In genomic region chr15:89073993-89074603, GRCm38 (mm10) we compare ENCODE assay signal across 9 mouse cellular contexts. TPM values are rescaled to one million over a fixed set of nuclear protein-coding genes. Genes with fewer than 3 reads are reported as not detected.
DNase-seq lines count a peak whose midpoint lies in the region; ATAC-seq and TF ChIP-seq lines count a peak whose summit lies in the region.
"Had no signal": no experiment of that assay in that cellular context is flagged by ENCODE, and none has a peak within 500 bp of the region (broad histone marks: within the 10 kb centered on the region; RNA-seq: fewer than 3 reads in every experiment).

No protein-coding gene starts in this region.

- no peak for TF ChIP-seq CTCF in lung, adult 2 months (IDR thresholded peaks at IDR 0.05; ENCODE audit: insufficient read depth, low read length)
- TF ChIP-seq CTCF in cerebellum, adult 2 months (IDR thresholded peaks at IDR 0.05; ENCODE audit: borderline replicate concordance, insufficient read depth, low read depth, low read length), result no peak

- peaks cover 19% of the 10 kb centered on the region for H3K27me3 ChIP-seq in heart, embryonic 13.5 days (replicated peaks)
- H3K27me3 ChIP-seq in limb, embryonic 15.5 days, result peaks cover 9% of the 10 kb centered on the region
- H3K27me3 ChIP-seq in cerebellum, adult 2 months (ENCODE audit: control insufficient read depth, insufficient read depth, low read length), result no peaks in the 10 kb centered on the region

- 0 out of 2 replicates have a peak overlapping the region, but pooled peaks have one; percentile 90 for H3K4me3 ChIP-seq in brown adipose tissue, adult 24 weeks (ENCODE audit: insufficient read depth, low read depth, low read length)
- no peak overlapping the region for H3K4me3 ChIP-seq in heart, embryonic 13.5 days
- H3K4me3 ChIP-seq in limb, embryonic 15.5 days, result no peak overlapping the region
- no peak overlapping the region for H3K4me3 ChIP-seq in lung, adult 2 months (replicated peaks; ENCODE audit: extremely low read depth, low read depth, low read length)
- H3K4me3 ChIP-seq in cerebellum, adult 2 months (replicated peaks; ENCODE audit: insufficient read depth, low read depth, low read length), result no peak overlapping the region

- peaks cover 19% of the 10 kb centered on the region for H3K4me1 ChIP-seq in brown adipose tissue, adult 24 weeks (ENCODE audit: control insufficient read depth, insufficient read depth, insufficient read length, low read length)
- peaks cover 60% of the 10 kb centered on the region for H3K4me1 ChIP-seq in heart, embryonic 13.5 days
- peaks cover 41% of the 10 kb centered on the region for H3K4me1 ChIP-seq in limb, embryonic 15.5 days
- H3K4me1 ChIP-seq in lung, adult 2 months (ENCODE audit: control insufficient read depth, insufficient read depth, low read length), result peaks cover 14% of the 10 kb centered on the region; the same call in 1 of the 2 replicates
- peaks cover 30% of the 10 kb centered on the region for H3K4me1 ChIP-seq in cerebellum, adult 2 months (ENCODE audit: control insufficient read depth, insufficient read depth, low read length)

- H3K9me3 ChIP-seq in heart, embryonic 13.5 days, result no peaks in the 10 kb centered on the region
- H3K9me3 ChIP-seq in limb, embryonic 15.5 days, result no peaks in the 10 kb centered on the region

- H3K9ac ChIP-seq in heart, embryonic 13.5 days, result peak overlapping the region; percentile 57
- no peak overlapping the region for H3K9ac ChIP-seq in limb, embryonic 15.5 days

- no peak for ATAC-seq in heart, embryonic 13.5 days (ENCODE audit: extremely low read depth, insufficient number of reproducible peaks, low FRiP score, low TSS enrichment)
- no peak for ATAC-seq in limb, embryonic 15.5 days (ENCODE audit: insufficient number of reproducible peaks, low FRiP score, low TSS enrichment, low read depth)
- no peak for ATAC-seq in megakaryocyte-erythroid progenitor cell, adult 5-6 weeks (replicated peaks; ENCODE audit: low FRiP score, low TSS enrichment, poor library complexity, severe bottlenecking)

- DNase-seq in layer of hippocampus, adult 9-11 months, result peak; percentile 57
- no peak for DNase-seq in layer of hippocampus, postnatal 10 days (ENCODE audit: low spot score in 2 of 2)
- no peak for DNase-seq in lung, adult 2 months
- DNase-seq in cerebellum, adult 2 months, result no peak
- DNase-seq: kidney, adult 18-20 months had no signal

- no peaks in the 10 kb centered on the region for H3K36me3 ChIP-seq in heart, embryonic 13.5 days
- H3K36me3 ChIP-seq in limb, embryonic 15.5 days, result no peaks in the 10 kb centered on the region

- TF ChIP-seq POLR2A in lung, adult 2 months (IDR thresholded peaks at IDR 0.05; ENCODE audit: borderline replicate concordance, extremely low read depth, low read depth, low read length), result no peak
- TF ChIP-seq POLR2A in cerebellum, adult 2 months (IDR thresholded peaks at IDR 0.05; ENCODE audit: borderline replicate concordance, insufficient read depth, low read length), result no peak

- H3K27ac ChIP-seq in brown adipose tissue, adult 24 weeks (replicated peaks; ENCODE audit: low read depth, low read length), result no peak overlapping the region
- peak overlapping the region; percentile 96 for H3K27ac ChIP-seq in heart, embryonic 13.5 days (replicated peaks)
- no peak overlapping the region for H3K27ac ChIP-seq in limb, embryonic 15.5 days
- no peak overlapping the region for H3K27ac ChIP-seq in cerebellum, adult 2 months (ENCODE audit: insufficient read depth, low read length)

- H3K4me2 ChIP-seq in heart, embryonic 13.5 days, result peak overlapping the region; percentile 91
- H3K4me2 ChIP-seq in limb, embryonic 15.5 days, result peak overlapping the region; percentile 88; the same call in 1 of the 2 replicates

- 34% methylated on average over 10 of the region's 10 CpGs for WGBS in heart, embryonic 13.5 days
- WGBS in limb, embryonic 15.5 days, result 58% methylated on average over 10 of the region's 10 CpGs
- 66% methylated on average over 10 of the region's 10 CpGs for WGBS in lung, adult 2 months
- WGBS in cerebellum, adult 2 months, result 46% methylated on average over 10 of the region's 10 CpGs

RNA-seq across cellular contexts. Expression of gene Trabd, which starts 0.8 kb away (rescaled TPM):
- 10 to 100 TPM; 22.7 to 26.2 TPM for total RNA-seq in layer of hippocampus, postnatal 10 days (2021)
- 20.4 and 23.3 TPM in 2 replicates for polyA plus RNA-seq in brown adipose tissue, adult 24 weeks (2012; ENCODE audit: insufficient read depth, insufficient read length, missing spikeins)
- 52.4 and 52.7 TPM in 2 replicates for polyA plus RNA-seq in heart, embryonic 13.5 days (2015; fragmentation: Nextera tagmentation; extraction: Ambion mirVana)
- polyA plus RNA-seq in limb, embryonic 15.5 days (2015; fragmentation: Nextera tagmentation; extraction: Ambion mirVana), result 56.6 and 56.9 TPM in 2 replicates
- 49.3 and 64.3 TPM in 2 replicates for polyA plus RNA-seq in lung, adult 2 months (2012; rRNA removed)
- 15.8 and 26.3 TPM in 2 replicates for total RNA-seq in megakaryocyte-erythroid progenitor cell, adult 5-6 weeks (2014; fragmentation: Nextera tagmentation)
- 11.9 and 17.5 TPM in 2 replicates for total RNA-seq in megakaryocyte-erythroid progenitor cell, adult 5-6 weeks (2017)
- 52.5 and 56.4 TPM in 2 replicates for polyA plus RNA-seq in cerebellum, adult 2 months (2012; rRNA removed)

RNA-seq across cellular contexts. Expression of gene Panx2, which starts 14.6 kb away (rescaled TPM):
- 100 to 1,000 TPM; 119 to 121 TPM for total RNA-seq in layer of hippocampus, postnatal 10 days (2021)
- polyA plus RNA-seq in brown adipose tissue, adult 24 weeks (2012; ENCODE audit: insufficient read depth, insufficient read length, missing spikeins), result not detected in 2 replicates
- polyA plus RNA-seq in heart, embryonic 13.5 days (2015; fragmentation: Nextera tagmentation; extraction: Ambion mirVana), result 1.6 and 2.1 TPM in 2 replicates
- polyA plus RNA-seq in limb, embryonic 15.5 days (2015; fragmentation: Nextera tagmentation; extraction: Ambion mirVana), result 0.31 and 0.34 TPM in 2 replicates
- 0.28 and 0.36 TPM in 2 replicates for polyA plus RNA-seq in lung, adult 2 months (2012; rRNA removed)
- not detected in 2 replicates for total RNA-seq in megakaryocyte-erythroid progenitor cell, adult 5-6 weeks (2014; fragmentation: Nextera tagmentation)
- not detected in 2 replicates for total RNA-seq in megakaryocyte-erythroid progenitor cell, adult 5-6 weeks (2017)
- polyA plus RNA-seq in cerebellum, adult 2 months (2012; rRNA removed), result 134 and 155 TPM in 2 replicates

RNA-seq across cellular contexts. Expression of gene Selenoo, which starts 14.8 kb away (rescaled TPM):
- total RNA-seq in layer of hippocampus, postnatal 10 days (2021), result 10 to 100 TPM; 21.4 to 21.5 TPM
- polyA plus RNA-seq in brown adipose tissue, adult 24 weeks (2012; ENCODE audit: insufficient read depth, insufficient read length, missing spikeins), result 26.1 and 34.7 TPM in 2 replicates
- 10.8 and 11.6 TPM in 2 replicates for polyA plus RNA-seq in heart, embryonic 13.5 days (2015; fragmentation: Nextera tagmentation; extraction: Ambion mirVana)
- polyA plus RNA-seq in limb, embryonic 15.5 days (2015; fragmentation: Nextera tagmentation; extraction: Ambion mirVana), result 14.4 and 16.9 TPM in 2 replicates
- 37.1 and 42.8 TPM in 2 replicates for polyA plus RNA-seq in lung, adult 2 months (2012; rRNA removed)
- total RNA-seq in megakaryocyte-erythroid progenitor cell, adult 5-6 weeks (2014; fragmentation: Nextera tagmentation), result 15.3 and 20.8 TPM in 2 replicates
- 16.6 and 18.5 TPM in 2 replicates for total RNA-seq in megakaryocyte-erythroid progenitor cell, adult 5-6 weeks (2017)
- 58.1 and 65.6 TPM in 2 replicates for polyA plus RNA-seq in cerebellum, adult 2 months (2012; rRNA removed)

RNA-seq across cellular contexts. Expression of gene Tubgcp6, which starts 48.8 kb away (rescaled TPM):
- 10 to 100 TPM; 26.5 to 30.0 TPM for total RNA-seq in layer of hippocampus, postnatal 10 days (2021)
- 3.9 and 6.1 TPM in 2 replicates for polyA plus RNA-seq in brown adipose tissue, adult 24 weeks (2012; ENCODE audit: insufficient read depth, insufficient read length, missing spikeins)
- polyA plus RNA-seq in heart, embryonic 13.5 days (2015; fragmentation: Nextera tagmentation; extraction: Ambion mirVana), result 8.9 and 10.7 TPM in 2 replicates
- polyA plus RNA-seq in limb, embryonic 15.5 days (2015; fragmentation: Nextera tagmentation; extraction: Ambion mirVana), result 12.6 and 12.7 TPM in 2 replicates
- polyA plus RNA-seq in lung, adult 2 months (2012; rRNA removed), result 27.1 and 30.3 TPM in 2 replicates
- total RNA-seq in megakaryocyte-erythroid progenitor cell, adult 5-6 weeks (2014; fragmentation: Nextera tagmentation), result 34.1 and 39.1 TPM in 2 replicates
- 14.7 and 22.4 TPM in 2 replicates for total RNA-seq in megakaryocyte-erythroid progenitor cell, adult 5-6 weeks (2017)
- polyA plus RNA-seq in cerebellum, adult 2 months (2012; rRNA removed), result 77.4 and 82.1 TPM in 2 replicates

RNA-seq across cellular contexts. Expression of gene Hdac10, which starts 54.4 kb away (rescaled TPM):
- 10 to 100 TPM; 17.2 to 19.4 TPM for total RNA-seq in layer of hippocampus, postnatal 10 days (2021)
- 4.6 and 6.8 TPM in 2 replicates for polyA plus RNA-seq in brown adipose tissue, adult 24 weeks (2012; ENCODE audit: insufficient read depth, insufficient read length, missing spikeins)
- 14.0 and 15.0 TPM in 2 replicates for polyA plus RNA-seq in heart, embryonic 13.5 days (2015; fragmentation: Nextera tagmentation; extraction: Ambion mirVana)
- 22.4 and 23.4 TPM in 2 replicates for polyA plus RNA-seq in limb, embryonic 15.5 days (2015; fragmentation: Nextera tagmentation; extraction: Ambion mirVana)
- polyA plus RNA-seq in lung, adult 2 months (2012; rRNA removed), result 39.8 and 46.9 TPM in 2 replicates
- 25.6 and 32.8 TPM in 2 replicates for total RNA-seq in megakaryocyte-erythroid progenitor cell, adult 5-6 weeks (2014; fragmentation: Nextera tagmentation)
- 15.6 and 20.1 TPM in 2 replicates for total RNA-seq in megakaryocyte-erythroid progenitor cell, adult 5-6 weeks (2017)
- polyA plus RNA-seq in cerebellum, adult 2 months (2012; rRNA removed), result 31.4 and 36.3 TPM in 2 replicates

Comparison
In these comparisons a context has a peak if more than half of its experiments do, and no peak if none do; other contexts are left out.
1. RNA of gene Panx2, which starts 14.6 kb away (polyA plus RNA-seq): 134 to 155 TPM in cerebellum, adult 2 months; 1.6 to 2.1 TPM in heart, embryonic 13.5 days, 0.28 to 0.36 TPM in lung, adult 2 months, 0.31 to 0.34 TPM in limb, embryonic 15.5 days and not detected in brown adipose tissue, adult 24 weeks; every median in the first group is over 10 times any median in the second.